34 mouse cellular contexts compared by ENCODE assay signal in genomic region chr1:155015669-155016068, GRCm38 (mm10).
"Had no signal": no experiment of that assay in that cellular context is flagged by ENCODE, and none has a peak within 500 bp of the region (broad histone marks: within the 10 kb centered on the region; RNA-seq: fewer than 3 reads in every experiment).

No protein-coding gene starts in this region.

- H3K4me2 ChIP-seq: heart, embryonic 11.5 days; heart, embryonic 12.5 days; heart, embryonic 13.5 days; heart, embryonic 15.5 days; hindbrain, embryonic 12.5 days; hindbrain, embryonic 14.5 days; hindbrain, embryonic 15.5 days; intestine, embryonic 15.5 days; kidney, embryonic 15.5 days had no signal

- H3K36me3 ChIP-seq: heart, embryonic 10.5 days; heart, embryonic 12.5 days; heart, embryonic 13.5 days; heart, embryonic 15.5 days; hindbrain, embryonic 10.5 days; hindbrain, embryonic 12.5 days; hindbrain, embryonic 15.5 days; intestine, embryonic 15.5 days; kidney, embryonic 15.5 days had no signal

- H3K27ac ChIP-seq: heart, embryonic 10.5 days; heart, embryonic 13.5 days; heart, embryonic 15.5 days; hindbrain, embryonic 10.5 days; hindbrain, embryonic 12.5 days; hindbrain, embryonic 14.5 days; hindbrain, embryonic 15.5 days; hindbrain, postnatal 0 days; intestine, embryonic 15.5 days; kidney, embryonic 15.5 days; kidney, postnatal 0 days; layer of hippocampus, adult 2 months had no signal

- H3K9me3 ChIP-seq: heart, embryonic 10.5 days; heart, embryonic 12.5 days; heart, embryonic 13.5 days; heart, embryonic 15.5 days; hindbrain, embryonic 10.5 days; hindbrain, embryonic 12.5 days; hindbrain, embryonic 15.5 days; intestine, embryonic 15.5 days; kidney, embryonic 15.5 days had no signal

- DNase-seq: heart, postnatal 10 days; heart, postnatal 14 days; heart, postnatal 36 days; heart, postnatal 4 days; kidney, adult 11 months; kidney, adult 18-20 months; kidney, adult 2 months; kidney, adult 8-10 months; kidney, adult 9 months; kidney, postnatal 10 days; kidney, postnatal 14 days; kidney, postnatal 25 days; kidney, postnatal 36 days; kidney, postnatal 4 days; layer of hippocampus, adult 9-11 months; layer of hippocampus, postnatal 36 days had no signal

- ATAC-seq: hindbrain, embryonic 16.5 days; hindbrain, postnatal 0 days; inflammation-experienced regulatory T-cells, adult 6 months; intestine, embryonic 15.5 days; intestine, embryonic 16.5 days; intestine, postnatal 0 days had no signal

- H3K4me1 ChIP-seq: heart, embryonic 15.5 days; hindbrain, embryonic 12.5 days; hindbrain, embryonic 15.5 days had no signal

- H3K9ac ChIP-seq: heart, embryonic 12.5 days; heart, embryonic 13.5 days; heart, embryonic 15.5 days; hindbrain, embryonic 12.5 days; hindbrain, embryonic 14.5 days; hindbrain, embryonic 15.5 days; intestine, embryonic 15.5 days; kidney, embryonic 15.5 days had no signal

- H3K27me3 ChIP-seq: heart, embryonic 12.5 days; heart, embryonic 15.5 days; hindbrain, embryonic 12.5 days; hindbrain, embryonic 15.5 days; intestine, embryonic 15.5 days had no signal

- H3K4me3 ChIP-seq: heart, embryonic 10.5 days; heart, embryonic 12.5 days; heart, embryonic 13.5 days; heart, embryonic 15.5 days; hindbrain, embryonic 10.5 days; hindbrain, embryonic 12.5 days; hindbrain, embryonic 15.5 days; intestine, embryonic 15.5 days; kidney, embryonic 15.5 days; layer of hippocampus, adult 2 months had no signal
